Mouse (Mus musculus): ENCODE results near the gene Gpr26.

DNA sequence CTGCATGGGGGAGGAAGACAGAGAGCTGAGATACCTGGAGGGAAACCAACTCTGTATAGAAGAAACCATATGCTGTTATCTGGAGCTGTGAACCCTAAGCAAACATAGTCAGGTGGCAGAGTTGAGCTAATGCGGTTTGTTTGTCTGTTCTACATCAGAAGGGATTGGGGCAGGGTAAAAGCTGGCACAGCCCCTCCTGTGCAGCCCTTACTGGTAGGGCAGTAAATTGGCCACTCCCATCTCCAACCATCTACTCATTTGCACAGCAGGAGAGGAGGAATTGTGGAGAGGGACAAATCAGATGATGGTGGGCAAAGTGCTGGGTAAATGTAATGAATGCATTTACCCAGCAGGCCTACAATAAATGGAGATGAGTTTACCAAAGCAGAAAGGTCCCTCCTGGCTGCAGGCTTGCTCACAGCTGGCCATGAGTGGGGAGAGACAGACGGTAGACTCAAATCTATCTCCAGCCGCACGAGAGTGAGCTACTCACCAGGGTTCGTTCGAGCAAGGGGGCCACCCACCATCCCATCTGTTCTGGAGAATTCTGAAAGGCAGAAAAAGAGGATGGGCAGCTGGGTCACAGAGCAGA is 65.8 kb downstream of the Gpr26 start:
- TF ChIP-seq POLR2A (IDR thresholded peaks at IDR 0.05; ENCODE audit: low read depth, low read length) (no peak), CTCF (IDR thresholded peaks at IDR 0.05; ENCODE audit: borderline replicate concordance, insufficient read depth, low read length) (no peak)
